Mouse (Mus musculus): ENCODE data around the gene Gm21788. TPM values are rescaled to one million over a fixed set of nuclear protein-coding genes. Genes with fewer than 3 reads are reported as not detected.
"Not testable (repeated sequence)": the region's sequence is repeated elsewhere in the genome, so short reads cannot be mapped to it uniquely, and the experiment has no call there.

Gene Gm21788
- polyA plus RNA-seq (2015; fragmentation: Nextera tagmentation; extraction: Ambion mirVana): not detected in 2 replicates

GRCm38 (mm10) chrY:7404710-7405109 is at the start of gene Gm21788:
Gm21788 (plus strand) TSS chrY:7405010.
- H3K27me3 ChIP-seq (replicated peaks; ENCODE audit: control insufficient read depth, insufficient read depth, low read length); H3K4me2 ChIP-seq (replicated peaks; ENCODE audit: low read depth); H3K4me1 ChIP-seq (replicated peaks; ENCODE audit: control insufficient read depth, insufficient read depth, low read length); H3K27ac ChIP-seq (ENCODE audit: low read depth, low read length); H3K9me3 ChIP-seq (ENCODE audit: control insufficient read depth); ATAC-seq; H3K4me3 ChIP-seq (ENCODE audit: low read depth, low read length); H3K36me3 ChIP-seq (ENCODE audit: control insufficient read depth, insufficient read depth); H3K9ac ChIP-seq (ENCODE audit: low read depth, low read length): not testable (repeated sequence)
- no CpG with 5 or more reads among the region's 3 CpGs for WGBS

Other genes with a start within 250 kb of the Gm21788 start
- not detected in 2 replicates for gene Gm21244, start 235.7 kb upstream of the Gm21788 start, polyA plus RNA-seq (2015; fragmentation: Nextera tagmentation; extraction: Ambion mirVana)
- gene Gm28998, start 151.2 kb upstream of the Gm21788 start, polyA plus RNA-seq (2015; fragmentation: Nextera tagmentation; extraction: Ambion mirVana): not detected in 2 replicates
- gene Gm20826, start 233.5 kb downstream of the Gm21788 start, polyA plus RNA-seq (2015; fragmentation: Nextera tagmentation; extraction: Ambion mirVana): not detected in 2 replicates